8 mouse cellular contexts compared by ENCODE assay signal in genomic region chr1:33757491-33758041, GRCm38 (mm10). TPM values are rescaled to one million over a fixed set of nuclear protein-coding genes. Genes with fewer than 3 reads are reported as not detected.
DNase-seq lines count a peak whose midpoint lies in the region; ATAC-seq and TF ChIP-seq lines count a peak whose summit lies in the region.

TSS of gene Bag2 (minus strand) at chr1:33757795.

- no peaks in the 10 kb centered on the region for H3K9me3 ChIP-seq in embryonic facial prominence, embryonic 14.5 days (ENCODE audit: control insufficient read depth, low read length)
- H3K9me3 ChIP-seq in heart, embryonic 10.5 days = no peaks in the 10 kb centered on the region
- no peaks in the 10 kb centered on the region for H3K9me3 ChIP-seq in kidney, embryonic 14.5 days (ENCODE audit: control insufficient read depth, low read length)
- no peaks in the 10 kb centered on the region for H3K9me3 ChIP-seq in liver, embryonic 15.5 days (replicated peaks)
- no peaks in the 10 kb centered on the region for H3K9me3 ChIP-seq in neural tube, embryonic 12.5 days

- H3K4me3 ChIP-seq in embryonic facial prominence, embryonic 14.5 days (ENCODE audit: low read depth, low read length) = peak within 1 kb of the TSS; percentile 77
- peak within 1 kb of the TSS; percentile 89 for H3K4me3 ChIP-seq in heart, embryonic 10.5 days
- peak within 1 kb of the TSS; percentile 71 for H3K4me3 ChIP-seq in kidney, embryonic 14.5 days (ENCODE audit: low read length)
- peak within 1 kb of the TSS; percentile 93 for H3K4me3 ChIP-seq in liver, embryonic 15.5 days (replicated peaks)
- peak within 1 kb of the TSS; percentile 69 for H3K4me3 ChIP-seq in neural tube, embryonic 12.5 days
- peak within 1 kb of the TSS; percentile 95 for H3K4me3 ChIP-seq in testis, adult 2 months (ENCODE audit: control insufficient read depth, low read depth, low read length)

- H3K9ac ChIP-seq in embryonic facial prominence, embryonic 14.5 days (ENCODE audit: low read depth, low read length) = peak within 1 kb of the TSS; percentile 87
- peak within 1 kb of the TSS; percentile 89 for H3K9ac ChIP-seq in kidney, embryonic 14.5 days (ENCODE audit: low read depth, low read length)
- H3K9ac ChIP-seq in liver, embryonic 15.5 days = peak within 1 kb of the TSS; percentile 91
- H3K9ac ChIP-seq in neural tube, embryonic 12.5 days = peak within 1 kb of the TSS; percentile 76

- H3K4me2 ChIP-seq in embryonic facial prominence, embryonic 14.5 days (ENCODE audit: low read depth, low read length) = peak within 1 kb of the TSS; percentile 92
- peak within 1 kb of the TSS; percentile 91 for H3K4me2 ChIP-seq in kidney, embryonic 14.5 days (replicated peaks; ENCODE audit: low read depth, low read length)
- peak within 1 kb of the TSS; percentile 99 for H3K4me2 ChIP-seq in liver, embryonic 15.5 days
- H3K4me2 ChIP-seq in neural tube, embryonic 12.5 days (replicated peaks) = peak within 1 kb of the TSS; percentile 98

- ATAC-seq in embryonic facial prominence, embryonic 14.5 days (ENCODE audit: low read depth) = peak; percentile 85
- ATAC-seq in kidney, embryonic 14.5 days (ENCODE audit: low FRiP score, low TSS enrichment) = peak; percentile 88
- peak; percentile 64 for ATAC-seq in liver, embryonic 15.5 days (ENCODE audit: insufficient read depth)
- ATAC-seq in neural tube, embryonic 12.5 days (ENCODE audit: low FRiP score, low read depth) = peak; percentile 86

- TF ChIP-seq CTCF in testis, adult 2 months (IDR thresholded peaks at IDR 0.05; ENCODE audit: control insufficient read depth, insufficient read depth, insufficient replicate concordance, low read depth, low read length) = no peak

- H3K4me1 ChIP-seq in embryonic facial prominence, embryonic 14.5 days (ENCODE audit: control insufficient read depth, insufficient read depth, low read length) = peaks cover 12% of the 10 kb centered on the region
- peaks cover 26% of the 10 kb centered on the region for H3K4me1 ChIP-seq in heart, embryonic 10.5 days
- H3K4me1 ChIP-seq in kidney, embryonic 14.5 days (ENCODE audit: control insufficient read depth, insufficient read depth, low read length) = 0 out of 2 replicates have a peak, but pooled peaks cover 7% of the 10 kb centered on the region
- H3K4me1 ChIP-seq in liver, embryonic 15.5 days (replicated peaks) = peaks cover 62% of the 10 kb centered on the region
- H3K4me1 ChIP-seq in neural tube, embryonic 12.5 days = peaks cover 9% of the 10 kb centered on the region
- peaks cover 13% of the 10 kb centered on the region for H3K4me1 ChIP-seq in testis, adult 2 months (ENCODE audit: control insufficient read depth, insufficient read depth, low read length)

- WGBS in embryonic facial prominence, embryonic 14.5 days = 0% methylated on average over 19 of the region's 61 CpGs
- 1% methylated on average over 56 of the region's 61 CpGs for WGBS in heart, embryonic 10.5 days
- under 1% methylated on average over 57 of the region's 61 CpGs for WGBS in kidney, embryonic 14.5 days
- under 1% methylated on average over 61 of the region's 61 CpGs for WGBS in liver, embryonic 15.5 days (ENCODE audit: insufficient replicate concordance)
- under 1% methylated on average over 61 of the region's 61 CpGs for WGBS in neural tube, embryonic 12.5 days

- peak; percentile 83 for DNase-seq in A20 (ENCODE audit: low read depth, low spot score)
- peak; percentile 82 to 88 for DNase-seq in adrenal gland, postnatal 36 days
- peak; percentile 52 for DNase-seq in embryonic facial prominence, embryonic 14.5 days (ENCODE audit: low spot score)
- peak; percentile 88 for DNase-seq in heart, embryonic 10.5 days (ENCODE audit: low spot score)

- peak within 1 kb of the TSS; percentile 65; the same call in 1 of the 2 replicates for H3K27ac ChIP-seq in embryonic facial prominence, embryonic 14.5 days (replicated peaks; ENCODE audit: low read depth, low read length)
- H3K27ac ChIP-seq in heart, embryonic 10.5 days = peak within 1 kb of the TSS; percentile 99
- H3K27ac ChIP-seq in kidney, embryonic 14.5 days (ENCODE audit: low read depth, low read length) = peak within 1 kb of the TSS; percentile 73; the same call in 1 of the 2 replicates
- peak within 1 kb of the TSS; percentile 84 for H3K27ac ChIP-seq in liver, embryonic 15.5 days (replicated peaks)
- peak within 1 kb of the TSS; percentile 32; the same call in 1 of the 2 replicates for H3K27ac ChIP-seq in neural tube, embryonic 12.5 days
- H3K27ac ChIP-seq in testis, adult 2 months (ENCODE audit: control insufficient read depth, insufficient read depth, low read depth, low read length) = peak within 1 kb of the TSS; percentile 90

- peaks cover 22% of the 10 kb centered on the region; the same call in 1 of the 2 replicates for H3K36me3 ChIP-seq in embryonic facial prominence, embryonic 14.5 days (ENCODE audit: control insufficient read depth, insufficient read depth, low read length)
- peaks cover 10% of the 10 kb centered on the region for H3K36me3 ChIP-seq in heart, embryonic 10.5 days
- peaks cover 16% of the 10 kb centered on the region; the same call in 1 of the 2 replicates for H3K36me3 ChIP-seq in kidney, embryonic 14.5 days (ENCODE audit: control insufficient read depth, insufficient read depth, low read length)
- H3K36me3 ChIP-seq in liver, embryonic 15.5 days (replicated peaks) = peaks cover 14% of the 10 kb centered on the region; the same call in 1 of the 2 replicates
- H3K36me3 ChIP-seq in neural tube, embryonic 12.5 days = peaks cover 10% of the 10 kb centered on the region; the same call in 1 of the 2 replicates
- no peaks in the 10 kb centered on the region for H3K36me3 ChIP-seq in testis, adult 2 months (ENCODE audit: control insufficient read depth, insufficient read depth, low read length)

- 0 out of 2 replicates have a peak, but pooled peaks have one; percentile 36 for TF ChIP-seq POLR2A in testis, adult 2 months (IDR thresholded peaks at IDR 0.05; ENCODE audit: control insufficient read depth, low read depth, low read length)

- H3K27me3 ChIP-seq in embryonic facial prominence, embryonic 14.5 days (replicated peaks; ENCODE audit: control insufficient read depth, insufficient read depth, low read length) = no peaks in the 10 kb centered on the region
- H3K27me3 ChIP-seq in heart, embryonic 10.5 days (ENCODE audit: insufficient read depth, poor library complexity, severe bottlenecking) = no peaks in the 10 kb centered on the region
- no peaks in the 10 kb centered on the region for H3K27me3 ChIP-seq in kidney, embryonic 14.5 days (ENCODE audit: control insufficient read depth, insufficient read depth, low read length)
- H3K27me3 ChIP-seq in liver, embryonic 15.5 days = no peaks in the 10 kb centered on the region
- no peaks in the 10 kb centered on the region for H3K27me3 ChIP-seq in neural tube, embryonic 12.5 days (replicated peaks)
- H3K27me3 ChIP-seq in testis, adult 2 months (ENCODE audit: control insufficient read depth, insufficient read depth, low read length) = no peaks in the 10 kb centered on the region

RNA-seq across cellular contexts. Expression of gene Bag2, which starts in this region (rescaled TPM):
- 10 to 100 TPM; 14.6 to 17.0 TPM for total RNA-seq in adrenal gland, postnatal 36 days (2021)
- 61.1 and 68.5 TPM in 2 replicates for polyA plus RNA-seq in embryonic facial prominence, embryonic 14.5 days (2014; fragmentation: Nextera tagmentation; extraction: Ambion mirVana)
- 104 and 115 TPM in 2 replicates for polyA plus RNA-seq in heart, embryonic 10.5 days (2016; fragmentation: Nextera tagmentation; extraction: Ambion mirVana)
- 63.8 and 87.5 TPM in 2 replicates for polyA plus RNA-seq in kidney, embryonic 14.5 days (2014; fragmentation: Nextera tagmentation; extraction: Ambion mirVana)
- polyA plus RNA-seq in liver, embryonic 15.5 days (2015; fragmentation: Nextera tagmentation; extraction: Ambion mirVana) = 47.7 and 48.7 TPM in 2 replicates
- polyA plus RNA-seq in neural tube, embryonic 12.5 days (2016; fragmentation: Nextera tagmentation; extraction: Ambion mirVana) = 20.2 and 20.8 TPM in 2 replicates
- polyA plus RNA-seq in testis, adult 2 months (2012; rRNA removed) = 10.5 and 11.4 TPM in 2 replicates

Comparison
In these comparisons a context has a peak if more than half of its experiments do, and no peak if none do; other contexts are left out.
1. Peak in every context shown above with its lines: DNase-seq, ATAC-seq, H3K4me3 ChIP-seq and H3K27ac ChIP-seq.
2. H3K27ac ChIP-seq: peak in every context shown above with its lines; median percentile 99 in heart, embryonic 10.5 days; 90 in testis, adult 2 months; 84 in liver, embryonic 15.5 days; 73 in kidney, embryonic 14.5 days; 65 in embryonic facial prominence, embryonic 14.5 days; 32 in neural tube, embryonic 12.5 days.